Mouse (Mus musculus) testis, adult 2 months (tissue): ENCODE results near the gene Klf17. TPM values are rescaled to one million over a fixed set of nuclear protein-coding genes. Genes with fewer than 3 reads are reported as not detected.

Experiments used
- H3K27ac ChIP-seq: fragments of 200-500 bp; 2 replicates; pipeline ENCODE4 v1.5.1; 2012; ENCODE audit warnings: low read depth, low read length; ENCODE audit not compliant: control insufficient read depth, insufficient read depth
- H3K27me3 ChIP-seq: fragments of 200-500 bp; 2 replicates; pipeline ENCODE4 v1.6.1; 2012; ENCODE audit warnings: mild to moderate bottlenecking, low read length, moderate library complexity; ENCODE audit not compliant: control insufficient read depth, insufficient read depth
- H3K36me3 ChIP-seq: fragments of 200-500 bp; 2 replicates; pipeline ENCODE4 v1.6.1; 2012; ENCODE audit warnings: mild to moderate bottlenecking, low read length; ENCODE audit not compliant: control insufficient read depth, insufficient read depth
- H3K4me1 ChIP-seq: fragments of 200-500 bp; 2 replicates; pipeline ENCODE4 v1.6.1; 2012; ENCODE audit warnings: low read length; ENCODE audit not compliant: control insufficient read depth, insufficient read depth
- H3K4me3 ChIP-seq: fragments of 200-500 bp; 2 replicates; pipeline ENCODE4 v1.5.1; 2012; ENCODE audit warnings: low read depth, mild to moderate bottlenecking, low read length, moderate library complexity, mixed read lengths; ENCODE audit not compliant: control insufficient read depth
- CTCF ChIP-seq: fragments of 200-500 bp; IDR thresholded peaks from 2 replicates; pipeline ENCODE4 v1.5.1; 2012; ENCODE audit warnings: low read depth, mild to moderate bottlenecking, inconsistent platforms, low read length, moderate library complexity; ENCODE audit not compliant: control insufficient read depth, insufficient read depth, insufficient replicate concordance
- POLR2A ChIP-seq: fragments of 200-500 bp; IDR thresholded peaks from 2 replicates; pipeline ENCODE4 v1.6.1; 2012; ENCODE audit warnings: low read depth, mild to moderate bottlenecking, inconsistent platforms, low read length, moderate library complexity; ENCODE audit not compliant: control insufficient read depth
- polyA plus RNA-seq: library from polyadenylated mRNA; depleted of rRNA; stranded (reverse); fragments of >200 nt; gene quantifications from 2 replicates; pipeline ENCODE4 v1.2.3, GENCODE M21; 2012; rRNA removed

The Klf17 gene
- polyA plus RNA-seq, result 31.3 and 33.3 TPM in 2 replicates

DNA sequence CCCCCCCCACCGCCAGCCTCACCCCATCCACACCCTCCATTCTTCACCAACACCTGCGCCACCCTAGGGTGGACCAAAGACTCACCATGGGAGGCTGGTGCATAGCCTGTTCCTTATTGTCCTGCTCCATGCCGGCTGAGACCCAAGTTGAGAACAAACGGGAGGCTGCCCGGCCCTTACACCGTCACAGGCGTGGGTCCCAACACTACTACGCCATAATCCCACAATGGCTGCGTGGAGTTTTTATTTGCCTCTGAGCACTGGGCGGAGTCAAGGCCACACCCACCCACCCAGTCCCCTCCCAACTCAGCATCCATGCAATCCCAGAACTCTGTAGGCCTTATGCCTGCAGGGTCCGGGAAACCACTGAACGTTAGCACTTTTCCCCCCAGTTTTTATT is at the start of gene Klf17:
Klf17 (minus strand) TSS at position 233 of the 400 bp plus-strand sequence.
- H3K27me3 ChIP-seq, result no peaks in the 10 kb centered on the region
- H3K4me1 ChIP-seq, result no peaks in the 10 kb centered on the region
- H3K36me3 ChIP-seq, result no peaks in the 10 kb centered on the region
- peak; percentile 44; the same call in 1 of the 2 replicates for TF ChIP-seq POLR2A
- TF ChIP-seq CTCF, result no peak
- H3K27ac ChIP-seq, result no peak within 1 kb of the TSS
- peak within 1 kb of the TSS; percentile 63 for H3K4me3 ChIP-seq

GRCm38 (mm10) chr4:117814333-117814732 is 48.9 kb upstream of the Klf17 start:
- TF ChIP-seq CTCF, result no peak
- no peak for TF ChIP-seq POLR2A
- H3K36me3 ChIP-seq, result no peaks in the 10 kb centered on the region
- no peak overlapping the region for H3K27ac ChIP-seq
- H3K27me3 ChIP-seq, result no peaks in the 10 kb centered on the region
- H3K4me3 ChIP-seq, result no peak overlapping the region
- H3K4me1 ChIP-seq, result no peaks in the 10 kb centered on the region; the same call in 1 of the 2 replicates

DNA sequence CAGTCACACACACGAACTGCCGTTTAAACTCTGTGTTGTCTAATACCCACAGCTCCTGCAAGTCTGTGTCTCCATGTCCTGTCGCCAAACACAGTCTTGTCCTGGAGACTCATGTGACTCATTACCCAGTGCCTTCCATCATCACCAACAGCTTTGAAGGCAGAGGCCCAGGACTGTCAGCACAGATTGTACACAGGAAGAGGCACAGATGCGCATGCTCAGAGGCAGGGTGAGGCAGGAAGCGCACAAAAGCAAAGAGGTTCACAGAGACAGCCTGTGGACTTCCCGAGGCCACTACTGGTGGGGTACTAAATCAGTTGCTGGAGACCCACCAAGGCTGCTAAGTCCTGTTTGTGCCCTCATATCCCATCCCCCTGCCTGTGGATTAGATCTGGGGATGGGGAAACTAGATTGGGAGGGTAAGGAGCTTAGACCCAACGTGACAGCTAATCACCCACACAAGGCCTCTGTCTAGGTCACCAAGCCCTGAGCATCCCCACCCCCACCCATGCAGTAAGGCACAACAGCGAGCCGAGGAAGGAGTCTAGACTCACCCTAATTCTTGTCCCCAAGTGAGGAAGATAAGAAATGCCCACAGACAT is 48.2 kb upstream of the Klf17 start:
- no peak overlapping the region for H3K4me3 ChIP-seq
- H3K27ac ChIP-seq, result no peak overlapping the region
- H3K36me3 ChIP-seq, result no peaks in the 10 kb centered on the region
- H3K27me3 ChIP-seq, result no peaks in the 10 kb centered on the region
- H3K4me1 ChIP-seq, result no peaks in the 10 kb centered on the region; the same call in 1 of the 2 replicates
- TF ChIP-seq POLR2A, result no peak
- no peak for TF ChIP-seq CTCF

- TF ChIP-seq CTCF (no peak), POLR2A (no peak)
- Histone ChIP-seq H3K27me3 (no peaks in the 10 kb centered on the region), H3K4me1 (no peaks in the 10 kb centered on the region; the same call in 1 of the 2 replicates), H3K36me3 (no peaks in the 10 kb centered on the region), H3K27ac (no peak overlapping the region), H3K4me3 (no peak overlapping the region)
Observed at GRCm38 (mm10) chr4:117810933-117811332, 45.5 kb upstream of the Klf17 start.

GRCm38 (mm10) chr4:117806992-117807391 is 41.5 kb upstream of the Klf17 start:
- Histone ChIP-seq H3K4me1 (no peaks in the 10 kb centered on the region; the same call in 1 of the 2 replicates), H3K27me3 (no peaks in the 10 kb centered on the region), H3K4me3 (no peak overlapping the region), H3K36me3 (no peaks in the 10 kb centered on the region), H3K27ac (no peak overlapping the region)
- TF ChIP-seq POLR2A (no peak), CTCF (no peak)

DNA sequence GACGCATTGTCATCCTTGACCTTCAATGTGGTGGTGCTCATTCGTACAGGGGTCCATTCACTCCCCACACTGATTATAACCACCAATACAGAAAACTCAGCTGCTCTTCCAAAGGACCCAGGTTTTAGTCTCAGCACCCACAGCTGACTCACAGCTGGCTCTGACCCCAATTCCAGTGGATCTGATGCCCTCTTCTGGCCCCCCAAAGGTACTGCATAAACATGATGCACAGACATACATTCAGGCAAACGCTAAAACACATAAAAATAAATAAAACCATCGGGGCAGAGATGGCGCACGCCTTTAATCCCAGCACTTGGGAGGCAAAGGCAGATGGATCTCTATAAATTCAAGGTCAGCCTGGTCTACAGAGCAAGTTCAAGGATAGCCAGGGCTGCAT is 34.5 kb upstream of the Klf17 start:
- H3K27ac ChIP-seq, result no peak overlapping the region
- H3K4me3 ChIP-seq, result no peak overlapping the region
- no peaks in the 10 kb centered on the region for H3K27me3 ChIP-seq
- H3K36me3 ChIP-seq, result no peaks in the 10 kb centered on the region
- TF ChIP-seq POLR2A, result no peak
- TF ChIP-seq CTCF, result no peak
- H3K4me1 ChIP-seq, result no peaks in the 10 kb centered on the region

DNA sequence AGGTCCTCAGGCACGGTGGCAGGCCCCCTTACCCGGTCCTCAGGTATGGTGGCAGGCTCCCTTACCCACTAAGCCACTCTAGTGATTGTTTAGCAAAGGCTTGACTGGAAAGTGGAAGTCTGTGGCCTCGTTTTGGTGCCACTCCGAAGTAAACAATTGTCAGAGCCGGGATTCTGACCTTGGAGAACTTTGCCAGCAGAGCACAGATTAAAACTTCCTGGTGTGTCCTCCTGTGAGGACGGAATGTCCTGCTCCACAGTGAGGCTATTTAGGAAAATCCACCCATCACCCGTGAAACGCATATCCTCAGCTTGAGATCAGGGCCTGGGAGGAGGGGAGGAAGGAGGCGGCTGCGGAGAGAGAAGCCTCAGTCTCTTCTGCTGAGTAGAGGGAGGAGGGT is 22.9 kb upstream of the Klf17 start:
- Histone ChIP-seq H3K36me3 (no peaks in the 10 kb centered on the region), H3K4me3 (no peak overlapping the region), H3K27me3 (no peaks in the 10 kb centered on the region), H3K27ac (peak overlapping the region; percentile 89), H3K4me1 (peaks cover 6% of the 10 kb centered on the region)
- TF ChIP-seq CTCF (no peak), POLR2A (no peak)
